ENCODE assay signal across 19 mouse cellular contexts in genomic region chr16:91556659-91557058, GRCm38 (mm10). TPM values are rescaled to one million over a fixed set of nuclear protein-coding genes. Genes with fewer than 3 reads are reported as not detected.
DNase-seq lines count a peak whose midpoint lies in the region; ATAC-seq and TF ChIP-seq lines count a peak whose summit lies in the region.
"Had no signal": no experiment of that assay in that cellular context is flagged by ENCODE, and none has a peak within 500 bp of the region (broad histone marks: within the 10 kb centered on the region; RNA-seq: fewer than 3 reads in every experiment).

No protein-coding gene starts in this region.

- 0 out of 2 replicates have a peak overlapping the region, but pooled peaks have one; percentile 30 for H3K27ac ChIP-seq in forebrain, embryonic 10.5 days
- H3K27ac ChIP-seq in forebrain, postnatal 0 days (ENCODE audit: low read depth, low read length), result no peak overlapping the region
- H3K27ac ChIP-seq in kidney, embryonic 16.5 days (ENCODE audit: low read length), result peak overlapping the region; percentile 79
- H3K27ac ChIP-seq in embryonic facial prominence, embryonic 10.5 days (replicated peaks), result peak overlapping the region; percentile 76
- H3K27ac ChIP-seq in limb, embryonic 15.5 days, result 0 out of 2 replicates have a peak overlapping the region, but pooled peaks have one; percentile 22
- H3K27ac ChIP-seq: forebrain, embryonic 12.5 days; neural tube, embryonic 12.5 days had no signal

- DNase-seq in forebrain, embryonic 10.5 days (ENCODE audit: extremely low spot score, low spot score), result no peak
- DNase-seq in forebrain, postnatal 0 days, result no peak
- DNase-seq in kidney, postnatal 14 days, result no peak
- DNase-seq in embryonic facial prominence, embryonic 10.5 days (ENCODE audit: low spot score), result peak; percentile 22
- no peak for DNase-seq in frontal cortex, postnatal 36 days (ENCODE audit: low spot score in 2 of 2)
- DNase-seq: cerebellum, adult 11-12 months; cerebellum, postnatal 36 days; gastrocnemius, postnatal 36 days; lung, adult 2 months; lung, postnatal 36 days; right cerebral cortex, postnatal 25 days; thymus, postnatal 25 days had no signal

- no peak for ATAC-seq in forebrain, postnatal 0 days
- no peak; the same call in 1 of the 2 replicates for ATAC-seq in kidney, embryonic 16.5 days (ENCODE audit: low FRiP score, low TSS enrichment)
- no peak for ATAC-seq in limb, embryonic 15.5 days (ENCODE audit: insufficient number of reproducible peaks, low FRiP score, low TSS enrichment, low read depth)
- ATAC-seq: activated CD4-positive, CD25-positive, alpha-beta regulatory T cell, adult 4 months had no signal

- no peak overlapping the region for H3K4me2 ChIP-seq in forebrain, postnatal 0 days (ENCODE audit: low read depth)
- H3K4me2 ChIP-seq in kidney, embryonic 16.5 days (replicated peaks; ENCODE audit: low read depth, low read length), result no peak overlapping the region; the same call in 1 of the 2 replicates
- H3K4me2 ChIP-seq in limb, embryonic 15.5 days, result no peak overlapping the region
- H3K4me2 ChIP-seq: forebrain, embryonic 12.5 days; heart, embryonic 11.5 days; liver, embryonic 11.5 days; neural tube, embryonic 12.5 days had no signal

- WGBS in forebrain, embryonic 10.5 days, result 88% methylated on average over 15 of the region's 15 CpGs
- 84% methylated on average over 15 of the region's 15 CpGs for WGBS in forebrain, postnatal 0 days
- WGBS in kidney, embryonic 16.5 days, result 22% methylated on average over 15 of the region's 15 CpGs
- 72% methylated on average over 15 of the region's 15 CpGs for WGBS in embryonic facial prominence, embryonic 10.5 days
- 62% methylated on average over 15 of the region's 15 CpGs for WGBS in limb, embryonic 15.5 days

- H3K4me3 ChIP-seq in forebrain, embryonic 10.5 days, result no peak overlapping the region
- H3K4me3 ChIP-seq in forebrain, postnatal 0 days (ENCODE audit: low read depth, low read length), result no peak overlapping the region
- H3K4me3 ChIP-seq in kidney, embryonic 16.5 days (ENCODE audit: low read length), result no peak overlapping the region
- no peak overlapping the region for H3K4me3 ChIP-seq in embryonic facial prominence, embryonic 10.5 days
- H3K4me3 ChIP-seq in limb, embryonic 15.5 days, result no peak overlapping the region
- H3K4me3 ChIP-seq: forebrain, embryonic 12.5 days; neural tube, embryonic 12.5 days had no signal

- no peaks in the 10 kb centered on the region for H3K9me3 ChIP-seq in forebrain, embryonic 10.5 days
- H3K9me3 ChIP-seq in forebrain, postnatal 0 days (ENCODE audit: low read length), result no peaks in the 10 kb centered on the region
- H3K9me3 ChIP-seq in kidney, embryonic 16.5 days (ENCODE audit: low read length), result no peaks in the 10 kb centered on the region
- no peaks in the 10 kb centered on the region for H3K9me3 ChIP-seq in embryonic facial prominence, embryonic 10.5 days
- no peaks in the 10 kb centered on the region for H3K9me3 ChIP-seq in limb, embryonic 15.5 days
- H3K9me3 ChIP-seq: forebrain, embryonic 12.5 days; neural tube, embryonic 12.5 days had no signal

- no peaks in the 10 kb centered on the region for H3K27me3 ChIP-seq in forebrain, embryonic 10.5 days (ENCODE audit: poor library complexity, severe bottlenecking)
- H3K27me3 ChIP-seq in forebrain, postnatal 0 days (ENCODE audit: insufficient read depth, low read length), result no peaks in the 10 kb centered on the region
- no peaks in the 10 kb centered on the region for H3K27me3 ChIP-seq in kidney, embryonic 16.5 days (ENCODE audit: insufficient read depth, low read length)
- no peaks in the 10 kb centered on the region for H3K27me3 ChIP-seq in embryonic facial prominence, embryonic 10.5 days (replicated peaks; ENCODE audit: low read depth, poor library complexity, severe bottlenecking)
- H3K27me3 ChIP-seq in limb, embryonic 15.5 days, result no peaks in the 10 kb centered on the region
- H3K27me3 ChIP-seq: forebrain, embryonic 12.5 days; neural tube, embryonic 12.5 days had no signal

- no peak for TF ChIP-seq CTCF in forebrain, postnatal 0 days (IDR thresholded peaks at IDR 0.05; ENCODE audit: low read depth)

- peaks cover 31% of the 10 kb centered on the region for H3K4me1 ChIP-seq in forebrain, embryonic 10.5 days
- H3K4me1 ChIP-seq in forebrain, postnatal 0 days (ENCODE audit: insufficient read depth), result no peaks in the 10 kb centered on the region
- peaks cover 40% of the 10 kb centered on the region for H3K4me1 ChIP-seq in kidney, embryonic 16.5 days (ENCODE audit: insufficient read depth, low read length)
- H3K4me1 ChIP-seq in embryonic facial prominence, embryonic 10.5 days, result peaks cover 48% of the 10 kb centered on the region
- H3K4me1 ChIP-seq in limb, embryonic 15.5 days, result peaks cover 18% of the 10 kb centered on the region

- no peak overlapping the region for H3K9ac ChIP-seq in forebrain, postnatal 0 days
- no peak overlapping the region for H3K9ac ChIP-seq in kidney, embryonic 16.5 days (replicated peaks; ENCODE audit: low read length)
- no peak overlapping the region for H3K9ac ChIP-seq in limb, embryonic 15.5 days
- H3K9ac ChIP-seq: forebrain, embryonic 12.5 days; neural tube, embryonic 12.5 days had no signal

- H3K36me3 ChIP-seq in forebrain, embryonic 10.5 days (replicated peaks), result peaks cover 43% of the 10 kb centered on the region
- peaks cover 25% of the 10 kb centered on the region for H3K36me3 ChIP-seq in forebrain, postnatal 0 days (ENCODE audit: insufficient read depth)
- peaks cover 30% of the 10 kb centered on the region for H3K36me3 ChIP-seq in kidney, embryonic 16.5 days (ENCODE audit: insufficient read depth, low read length)
- peaks cover 52% of the 10 kb centered on the region for H3K36me3 ChIP-seq in embryonic facial prominence, embryonic 10.5 days (replicated peaks)
- H3K36me3 ChIP-seq in limb, embryonic 15.5 days, result peaks cover 48% of the 10 kb centered on the region

RNA-seq across cellular contexts. Expression of gene Ifngr2, which starts 9.8 kb away (rescaled TPM):
- polyA plus RNA-seq in forebrain, embryonic 10.5 days (2016; fragmentation: Nextera tagmentation; extraction: Ambion mirVana), result 27.2 and 28.0 TPM in 2 replicates
- total RNA-seq in forebrain, postnatal 0 days (2014; rRNA removed), result 61.8 and 63.0 TPM in 2 replicates
- polyA plus RNA-seq in forebrain, postnatal 0 days (2015; fragmentation: Nextera tagmentation; extraction: Ambion mirVana), result 112 and 146 TPM in 2 replicates
- 52.1 and 52.7 TPM in 2 replicates for polyA plus RNA-seq in kidney, embryonic 16.5 days (2015; fragmentation: Nextera tagmentation; extraction: Ambion mirVana)
- 29.9 and 32.7 TPM in 2 replicates for polyA plus RNA-seq in embryonic facial prominence, embryonic 10.5 days (2016; fragmentation: Nextera tagmentation; extraction: Ambion mirVana)
- polyA plus RNA-seq in limb, embryonic 15.5 days (2015; fragmentation: Nextera tagmentation; extraction: Ambion mirVana), result 56.6 and 67.3 TPM in 2 replicates

RNA-seq across cellular contexts. Expression of gene Tmem50b, which starts 40.9 kb away (rescaled TPM):
- polyA plus RNA-seq in forebrain, embryonic 10.5 days (2016; fragmentation: Nextera tagmentation; extraction: Ambion mirVana), result 32.7 and 33.8 TPM in 2 replicates
- 65.2 and 65.6 TPM in 2 replicates for total RNA-seq in forebrain, postnatal 0 days (2014; rRNA removed)
- polyA plus RNA-seq in forebrain, postnatal 0 days (2015; fragmentation: Nextera tagmentation; extraction: Ambion mirVana), result 98.8 and 102 TPM in 2 replicates
- 42.1 and 47.7 TPM in 2 replicates for polyA plus RNA-seq in kidney, embryonic 16.5 days (2015; fragmentation: Nextera tagmentation; extraction: Ambion mirVana)
- 25.6 and 28.5 TPM in 2 replicates for polyA plus RNA-seq in embryonic facial prominence, embryonic 10.5 days (2016; fragmentation: Nextera tagmentation; extraction: Ambion mirVana)
- 53.6 and 54.3 TPM in 2 replicates for polyA plus RNA-seq in limb, embryonic 15.5 days (2015; fragmentation: Nextera tagmentation; extraction: Ambion mirVana)
